Mouse (Mus musculus) embryonic stem cell, embryonic (primary cell): ENCODE measurements at regions not wholly inside any gene's neighbourhood (a gene's known extent, or its start where the extent isn't known, plus 50 kb on each side); places are given as distances from the start of the nearest gene placed in this dataset.

ENCODE experiments used
- CTCF ChIA-PET, 4 experiments: fragments of 300-600 bp in 2 of 4; fragments of 350-600 bp in 2 of 4; sonication (Branson Sonifier 250); formaldehyde crosslinking; loops; one replicate each; lab custom pipeline; 2022; ENCODE audit warnings: inconsistent platforms in 2 of 4; lab: Charles Lee
- POLR2A ChIA-PET, 4 experiments: fragments of 300-600 bp in 2 of 4; fragments of 350-600 bp in 2 of 4; sonication (Branson Sonifier 250); formaldehyde crosslinking; loops; one replicate each; lab custom pipeline; 2022; ENCODE audit warnings: antibody characterized with exemption in 4 of 4, inconsistent platforms in 1 of 4; lab: Charles Lee

- ChIA-PET CTCF (no interaction called here), POLR2A (no interaction called here)
Observed at GRCm38 (mm10) chr11:37735992-37736391, 500.2 kb upstream of the Tenm2 start.

DNA sequence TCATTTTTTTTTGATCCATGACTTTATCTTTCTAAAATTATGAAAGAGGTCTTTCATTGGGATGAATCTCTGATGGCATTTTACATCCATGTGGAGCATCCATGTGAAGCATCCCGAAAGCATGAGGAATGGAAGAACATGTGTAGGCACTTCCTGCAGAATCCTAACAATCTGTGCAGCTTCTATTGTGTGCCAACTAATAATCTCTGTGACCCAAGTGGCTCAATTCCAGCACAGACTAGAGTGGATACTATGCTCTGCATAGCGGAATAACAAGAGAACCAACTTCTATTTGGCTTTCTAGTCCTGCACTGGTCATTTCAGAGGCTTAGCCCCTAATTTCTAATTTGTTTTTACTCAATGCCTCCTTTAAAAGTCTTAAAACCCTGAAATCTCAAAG is 499.7 kb upstream of the Tenm2 start:
- POLR2A ChIA-PET: no interaction called here
- CTCF ChIA-PET: no interaction called here

GRCm38 (mm10) chr11:37696981-37697380 is 461.2 kb upstream of the Tenm2 start:
- ChIA-PET CTCF (no interaction called here), POLR2A (no interaction called here)

DNA sequence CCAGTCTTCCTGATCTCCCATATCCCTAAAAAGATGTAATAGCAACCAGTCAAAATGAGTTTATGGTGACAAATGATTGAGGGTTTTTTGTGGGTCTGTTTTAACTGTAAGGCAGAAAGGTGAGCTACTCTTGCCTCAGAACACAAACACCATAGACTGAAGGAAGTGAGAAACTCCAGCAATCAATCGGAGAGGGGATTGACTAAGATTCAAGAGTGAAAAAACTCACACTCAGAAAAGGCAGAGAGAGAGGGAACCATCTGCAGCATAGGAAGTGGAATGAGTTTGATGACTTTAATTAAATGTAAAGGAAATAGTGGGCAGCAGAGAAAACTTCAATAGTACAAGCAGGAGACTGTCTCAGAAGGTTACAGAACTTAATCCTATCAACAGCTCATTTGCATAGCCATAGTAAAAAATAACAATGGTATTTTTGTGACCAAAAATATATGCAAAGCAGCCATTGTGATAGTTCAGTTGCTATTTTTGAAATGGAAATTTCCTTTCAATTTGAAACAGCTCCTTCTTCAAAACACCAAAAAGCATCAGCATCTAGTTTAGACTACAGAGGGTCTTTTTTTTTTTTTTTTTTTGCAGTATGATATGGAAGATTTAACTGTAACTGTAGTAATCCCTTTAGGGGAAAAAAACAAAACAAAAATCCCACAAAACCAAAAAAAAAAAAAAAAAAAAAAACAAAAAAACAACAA is 442.9 kb upstream of the Tenm2 start:
- ChIA-PET POLR2A (interaction anchor here in 1 of 4 experiments (0.6 kb wide), 1 partner anchor 146 kb away, joined by 3 read pairs; no protein-coding TSS in a partner anchor), CTCF (no interaction called here)

- ChIA-PET CTCF (no interaction called here), POLR2A (no interaction called here)
Observed at GRCm38 (mm10) chr11:37671320-37671719, 435.6 kb upstream of the Tenm2 start.

DNA sequence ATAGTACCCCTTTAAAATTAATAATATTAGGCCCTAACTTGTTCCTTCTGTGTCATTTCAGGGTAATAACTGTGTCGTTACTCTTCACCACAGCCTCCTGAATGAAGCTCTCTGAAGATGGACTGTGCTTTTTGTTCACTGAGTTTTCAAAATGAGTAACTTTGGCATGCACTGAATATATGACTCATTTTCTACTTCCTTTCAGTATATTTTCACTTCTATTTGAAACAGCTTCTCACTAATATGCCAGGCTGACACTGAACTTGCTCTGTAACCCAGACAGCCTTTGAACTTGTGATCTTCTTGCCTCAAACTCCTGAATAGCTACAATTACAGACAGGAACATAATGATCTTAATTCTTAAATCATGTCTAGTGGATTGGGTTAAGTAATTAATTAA is 431.2 kb upstream of the Tenm2 start:
- ChIA-PET POLR2A (no interaction called here), CTCF (no interaction called here)

DNA sequence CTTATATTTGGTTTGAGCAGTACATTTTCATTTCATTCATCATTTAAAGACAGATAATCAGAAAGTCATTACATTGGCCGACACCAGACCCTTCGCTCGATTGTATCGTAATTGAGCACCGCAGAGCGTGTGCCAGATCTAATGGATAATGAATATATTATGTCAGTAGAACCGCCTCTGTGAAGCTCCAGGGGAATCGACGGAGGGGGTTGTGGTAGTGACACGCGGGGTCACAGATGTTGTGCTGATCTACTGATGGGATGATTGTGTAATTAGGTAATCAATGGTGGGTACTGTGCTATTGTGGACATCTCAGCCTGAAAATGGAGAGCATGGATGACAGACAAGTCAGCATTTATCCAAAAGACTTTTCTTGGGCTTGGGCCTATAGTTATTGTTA is 414.3 kb upstream of the Tenm2 start:
- ChIA-PET POLR2A (no interaction called here), CTCF (no interaction called here)

GRCm38 (mm10) chr11:37623290-37623689 is 387.5 kb upstream of the Tenm2 start:
- ChIA-PET POLR2A (no interaction called here), CTCF (no interaction called here)

DNA sequence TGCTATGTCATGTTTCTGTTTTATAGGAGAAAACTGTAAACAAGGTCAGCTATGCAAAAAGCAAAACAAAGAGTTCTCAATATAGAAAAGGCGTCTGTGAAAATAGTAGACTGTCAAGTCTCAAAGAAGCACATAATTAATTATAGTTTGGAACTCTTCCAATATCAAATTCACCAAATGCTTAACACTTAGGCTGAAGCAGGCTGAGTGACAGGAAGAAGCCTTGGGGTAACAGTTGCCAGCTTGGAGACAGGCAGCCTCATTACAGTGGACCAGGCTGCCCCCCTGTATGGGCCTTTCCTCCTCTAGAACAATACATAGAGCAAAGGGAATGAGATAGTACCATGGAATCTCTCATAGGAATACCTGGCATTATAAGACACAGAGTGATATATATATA is 364.8 kb upstream of the Tenm2 start:
- POLR2A ChIA-PET: no interaction called here
- CTCF ChIA-PET: no interaction called here

DNA sequence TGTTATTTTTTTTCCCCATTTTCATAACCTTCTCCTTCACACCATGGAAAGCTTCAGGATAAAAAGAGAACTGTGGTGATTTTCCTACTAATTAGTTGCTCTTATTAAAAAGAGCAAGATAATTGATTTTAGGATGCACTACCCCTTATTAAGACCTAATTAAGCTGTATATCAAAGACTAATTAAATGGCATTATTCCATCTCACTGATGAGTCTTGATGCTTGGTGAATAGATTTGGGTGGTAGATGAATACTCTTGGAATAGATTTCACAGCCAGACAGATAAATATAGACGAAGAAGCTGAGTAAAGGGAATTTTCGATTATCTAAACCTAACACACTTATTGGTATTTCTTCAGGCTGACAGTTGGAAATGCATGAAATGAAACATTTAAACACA is 346.5 kb upstream of the Tenm2 start:
- ChIA-PET CTCF (no interaction called here), POLR2A (no interaction called here)

GRCm38 (mm10) chr11:37533624-37534023 is 297.9 kb upstream of the Tenm2 start:
- POLR2A ChIA-PET: interaction anchor here in 1 of 4 experiments (1.0 kb wide), 1 partner anchor 24 kb away, joined by 3 read pairs; no protein-coding TSS in a partner anchor
- CTCF ChIA-PET: no interaction called here

DNA sequence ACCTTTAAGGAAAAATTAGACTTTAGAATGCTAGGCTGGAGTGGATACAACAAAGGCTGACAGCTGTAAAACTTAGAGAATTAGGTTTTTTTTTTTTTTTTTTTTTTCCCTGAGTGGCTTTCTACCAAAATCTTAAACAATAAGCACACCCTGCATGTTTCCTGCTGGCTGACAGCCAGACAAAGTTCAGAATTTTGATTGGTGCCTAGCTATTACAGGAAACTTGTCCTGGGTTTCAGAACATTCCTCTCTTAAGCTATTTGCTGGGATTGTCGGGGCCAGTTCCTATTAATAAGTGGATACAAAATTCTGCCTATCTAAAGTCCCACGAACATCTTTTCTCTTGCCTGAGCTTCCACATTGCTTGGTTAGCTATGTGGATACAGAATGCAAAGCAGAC is 296.7 kb upstream of the Tenm2 start:
- CTCF ChIA-PET: interaction anchor here in 1 of 4 experiments (0.6 kb wide), 1 partner anchor 1011 kb away, joined by 4 read pairs; no protein-coding TSS in a partner anchor
- POLR2A ChIA-PET: interaction anchor here in 1 of 4 experiments (1.0 kb wide), 1 partner anchor 23 kb away, joined by 3 read pairs; no protein-coding TSS in a partner anchor

DNA sequence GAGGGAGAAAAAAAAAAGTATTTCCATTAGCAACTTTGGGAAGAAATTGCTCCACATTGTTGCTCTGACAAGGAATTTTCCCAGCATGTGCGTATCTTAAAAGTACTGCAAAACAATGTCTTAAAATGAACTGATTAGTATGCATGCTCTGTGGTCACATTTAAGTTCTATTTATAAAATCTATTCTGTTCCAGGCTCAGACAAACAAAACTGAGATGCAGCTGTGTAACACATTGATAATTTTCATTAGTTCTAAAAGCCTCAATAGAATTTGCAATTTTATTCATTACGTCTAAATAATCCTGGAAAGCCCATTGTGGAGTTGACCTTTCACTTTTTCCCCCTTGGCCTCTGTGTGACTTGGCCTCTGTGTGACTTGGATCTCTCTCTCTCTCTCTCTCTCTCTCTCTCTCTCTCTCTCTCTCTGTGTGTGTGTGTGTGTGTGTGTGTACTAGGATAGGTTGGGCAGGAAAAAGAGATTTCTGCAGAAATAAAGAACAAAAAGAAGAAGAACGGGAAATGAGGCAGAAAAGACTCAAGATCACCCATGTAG is 262.8 kb upstream of the Tenm2 start:
- POLR2A ChIA-PET: interaction anchor here in 1 of 4 experiments (0.7 kb wide), 2 partner anchors 13 to 221 kb away, joined by 3 to 7 read pairs; no protein-coding TSS in a partner anchor
- CTCF ChIA-PET: no interaction called here

- POLR2A ChIA-PET: no interaction called here
- CTCF ChIA-PET: no interaction called here
Observed at GRCm38 (mm10) chr11:37497874-37498273, 262.1 kb upstream of the Tenm2 start.

DNA sequence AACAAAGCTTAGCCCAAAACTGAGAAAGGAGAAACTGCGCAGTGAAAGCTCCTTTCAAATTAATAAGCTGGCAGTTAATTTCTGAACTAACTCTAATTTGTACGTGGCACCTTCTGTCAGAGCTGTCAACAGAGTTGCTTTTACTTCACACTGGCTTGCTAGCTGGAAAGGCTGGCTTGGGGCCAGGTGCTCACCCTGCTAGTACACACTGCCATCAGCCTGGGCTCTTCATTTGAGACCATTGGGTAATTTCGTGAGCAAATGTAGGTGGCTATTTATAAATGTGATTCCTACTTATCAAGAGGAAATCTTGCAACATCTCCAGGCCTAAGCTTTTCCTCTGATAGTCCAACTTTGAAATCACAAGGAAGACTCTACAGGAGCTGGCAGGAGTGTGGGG is 244.5 kb upstream of the Tenm2 start:
- CTCF ChIA-PET: no interaction called here

DNA sequence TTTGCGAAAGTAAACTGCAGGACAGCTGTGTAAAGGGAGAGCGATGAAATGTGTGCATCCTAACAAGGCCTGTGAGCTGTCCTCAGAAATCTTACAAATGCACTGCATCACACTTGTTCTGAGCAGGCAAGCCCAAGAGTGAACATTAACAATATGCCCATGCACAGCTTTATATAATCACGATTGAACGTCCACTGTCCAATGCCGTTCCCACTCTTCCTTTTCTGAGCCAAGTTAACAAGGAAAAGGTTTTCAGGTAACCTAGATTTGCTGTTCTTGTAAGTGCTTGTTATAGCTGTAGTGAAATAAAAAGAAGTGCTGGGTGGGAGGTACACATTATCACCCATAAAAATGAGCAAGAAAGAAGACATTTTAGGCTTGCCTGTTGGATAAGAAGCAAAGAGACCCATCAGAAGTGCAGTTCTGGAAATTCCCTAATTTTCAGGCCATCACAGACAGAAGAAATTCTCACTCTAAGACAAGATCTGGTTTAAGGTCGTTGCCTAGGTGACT is 243.3 kb upstream of the Tenm2 start:
- ChIA-PET POLR2A (no interaction called here), CTCF (no interaction called here)

More for the DNA sequence above, 244.5 kb upstream of the Tenm2 start:
- POLR2A ChIA-PET: no interaction called here

DNA sequence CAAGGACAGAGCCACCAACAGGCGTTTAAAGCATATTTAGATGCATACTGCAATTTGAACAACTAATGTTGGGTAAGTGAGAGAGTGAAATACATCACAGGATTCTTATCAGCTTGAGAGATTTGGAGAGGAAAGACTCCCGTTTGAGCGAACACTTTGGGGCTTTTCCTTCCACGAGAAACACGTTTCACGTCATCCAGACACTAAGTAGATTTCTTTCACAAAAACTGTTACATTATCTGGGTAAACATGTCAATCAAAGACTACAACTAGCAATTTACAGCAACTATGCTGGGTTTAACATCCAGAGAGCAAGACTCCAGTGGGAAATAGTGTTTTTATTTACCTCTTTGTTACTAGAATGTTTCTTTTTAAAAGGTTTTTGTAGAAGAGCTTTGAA is 238.3 kb upstream of the Tenm2 start:
- ChIA-PET CTCF (no interaction called here), POLR2A (no interaction called here)

DNA sequence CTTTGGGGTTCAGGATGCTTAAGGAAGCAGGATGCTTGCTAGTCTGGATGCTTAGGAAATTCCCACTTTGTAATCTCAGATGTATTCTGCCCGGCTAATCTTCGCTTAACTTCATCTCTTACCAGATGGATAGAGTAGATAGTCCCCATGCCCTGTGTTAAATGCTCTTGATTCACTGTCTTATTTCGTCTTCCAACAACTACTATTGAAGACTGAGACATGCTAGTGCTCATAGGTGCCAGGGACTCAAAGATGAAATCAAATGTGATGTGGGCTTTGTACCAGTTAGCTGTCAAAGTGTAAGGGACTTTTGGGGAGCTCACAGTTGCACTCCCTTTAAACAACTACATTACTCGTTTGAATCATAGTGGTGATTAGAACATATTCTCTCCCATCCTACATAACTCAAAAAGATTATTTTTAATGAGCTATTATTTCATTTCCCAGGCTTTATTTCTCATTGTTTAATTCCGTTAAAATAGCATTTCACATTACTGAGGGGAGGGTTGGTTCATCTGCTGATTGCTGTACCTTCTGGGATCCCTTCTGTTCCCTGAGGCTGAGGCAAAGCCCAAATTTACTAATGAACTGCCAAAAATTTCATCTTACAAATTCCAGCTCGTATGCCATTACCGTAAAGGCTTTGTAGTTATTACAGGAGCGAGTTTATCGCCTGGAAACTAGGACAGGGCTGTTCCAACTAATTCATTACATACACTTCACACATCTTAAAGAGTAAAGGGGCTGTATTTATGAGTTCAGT is 228.1 kb upstream of the Tenm2 start:
- CTCF ChIA-PET: interaction anchor here in 1 of 4 experiments (0.7 kb wide), 1 partner anchor 132 kb away, joined by 14 read pairs; no protein-coding TSS in a partner anchor
- POLR2A ChIA-PET: interaction anchor here in 1 of 4 experiments (0.7 kb wide), 1 partner anchor 55 kb away, joined by 3 read pairs; no protein-coding TSS in a partner anchor

DNA sequence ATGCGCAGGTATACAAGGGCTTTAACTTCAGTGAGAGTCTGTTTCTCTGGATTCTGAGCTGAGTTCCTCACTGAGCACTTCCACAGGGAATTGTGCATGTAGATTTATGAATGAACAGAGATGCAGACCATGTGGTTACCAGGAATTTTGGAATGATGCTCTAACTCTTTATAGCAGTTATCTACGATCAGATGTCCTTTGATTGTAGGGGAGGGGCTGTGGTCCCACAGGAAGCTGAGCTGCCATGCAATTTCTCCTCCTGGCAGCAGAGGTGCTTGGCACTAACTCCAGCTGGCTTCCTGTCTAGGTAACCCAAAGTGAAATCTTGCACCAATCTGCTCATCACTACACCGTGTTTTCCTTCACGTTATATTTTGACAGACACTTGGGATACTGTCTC is 226.6 kb upstream of the Tenm2 start:
- CTCF ChIA-PET: no interaction called here
- POLR2A ChIA-PET: no interaction called here

GRCm38 (mm10) chr11:37447361-37447760 is 211.6 kb upstream of the Tenm2 start:
- ChIA-PET CTCF (no interaction called here), POLR2A (no interaction called here)
